Mouse (Mus musculus): ENCODE data around the gene Dnajc6.

DNA sequence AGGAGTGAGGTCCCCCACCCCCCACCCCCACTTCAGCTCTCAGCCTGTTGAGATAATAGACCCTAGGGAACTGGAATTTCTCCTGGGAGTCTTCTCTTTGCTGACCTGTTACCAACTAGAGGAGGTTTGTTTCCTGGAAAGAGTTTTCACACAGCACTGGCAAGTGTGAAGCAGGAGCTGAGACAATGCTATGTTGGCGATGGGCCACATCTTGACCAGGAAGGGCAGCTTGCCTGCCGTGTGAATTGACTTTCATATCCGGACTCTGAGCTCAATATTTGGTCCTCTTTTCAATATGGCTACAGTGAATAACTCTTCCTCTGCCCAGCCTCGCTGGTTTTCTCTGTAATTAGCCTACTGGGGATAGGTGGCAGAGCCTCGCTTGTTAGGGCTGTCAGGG is 172.7 kb downstream of the Dnajc6 start:
- TF ChIP-seq POLR2A (IDR thresholded peaks at IDR 0.05; ENCODE audit: insufficient read length, low read depth) (no peak), MYOD1 (IDR thresholded peaks at IDR 0.05; ENCODE audit: control insufficient read depth in 1 of 3, insufficient read length in 2 of 3, low read depth in 2 of 3) (no peak), E2F4 (IDR thresholded peaks at IDR 0.05; ENCODE audit: insufficient read depth) (no peak), REST (IDR thresholded peaks at IDR 0.05; ENCODE audit: insufficient read depth, insufficient read length) (no peak), MAX (IDR thresholded peaks at IDR 0.05; ENCODE audit: low read depth) (no peak), USF1 (IDR thresholded peaks at IDR 0.05; ENCODE audit: low read depth) (no peak)

All from myocyte (in vitro differentiated cells).